In the genomic region with DNA sequence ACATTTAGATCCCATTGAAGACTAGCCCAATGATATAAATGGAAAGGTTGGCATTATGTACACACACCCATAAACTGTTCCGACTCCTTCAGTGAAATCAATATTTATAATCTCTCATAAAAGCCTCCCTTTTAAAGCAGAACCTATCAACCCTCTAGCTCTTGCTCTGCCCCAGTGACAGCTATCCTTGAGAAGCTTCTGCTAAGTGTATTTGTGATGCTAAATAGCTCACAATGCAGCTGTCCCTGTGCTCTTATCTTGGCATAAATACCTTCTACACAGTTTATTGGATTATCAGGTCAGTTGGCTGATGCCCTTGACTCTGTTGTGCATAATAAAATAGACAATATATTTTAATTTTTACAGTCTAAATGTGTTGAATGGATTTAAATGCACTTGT, we compare ENCODE assay signal across 26 mouse cellular contexts.
DNase-seq lines count a peak whose midpoint lies in the region; ATAC-seq and TF ChIP-seq lines count a peak whose summit lies in the region.
"Had no signal": no experiment of that assay in that cellular context is flagged by ENCODE, and none has a peak within 500 bp of the region (broad histone marks: within the 10 kb centered on the region; RNA-seq: fewer than 3 reads in every experiment).

No protein-coding gene starts in this region.

- H3K36me3 ChIP-seq in forebrain, embryonic 12.5 days (replicated peaks): no peaks in the 10 kb centered on the region
- no peaks in the 10 kb centered on the region for H3K36me3 ChIP-seq in forebrain, embryonic 11.5 days (ENCODE audit: control insufficient read depth, insufficient read depth, low read length)
- no peaks in the 10 kb centered on the region for H3K36me3 ChIP-seq in midbrain, embryonic 12.5 days
- no peaks in the 10 kb centered on the region for H3K36me3 ChIP-seq in midbrain, postnatal 0 days (ENCODE audit: insufficient read depth, low read length)
- no peaks in the 10 kb centered on the region for H3K36me3 ChIP-seq in midbrain, embryonic 13.5 days
- H3K36me3 ChIP-seq: embryonic facial prominence, embryonic 15.5 days; forebrain, embryonic 15.5 days; G1E; heart, embryonic 10.5 days; hindbrain, embryonic 12.5 days had no signal

- peak; percentile 49 for ATAC-seq in forebrain, embryonic 12.5 days (ENCODE audit: low FRiP score)
- ATAC-seq in forebrain, embryonic 11.5 days (replicated peaks; ENCODE audit: low FRiP score): no peak
- ATAC-seq in midbrain, embryonic 12.5 days (ENCODE audit: low FRiP score, low read depth): peak; percentile 66
- ATAC-seq in midbrain, postnatal 0 days (ENCODE audit: low FRiP score): no peak
- ATAC-seq in midbrain, embryonic 13.5 days: peak; percentile 84
- ATAC-seq: CD4-positive, CD25-positive, alpha-beta regulatory T cell, adult 4 months; forebrain, embryonic 15.5 days; hindbrain, embryonic 16.5 days; inflammation-experienced regulatory T-cells, adult 6 months had no signal

- no peaks in the 10 kb centered on the region for H3K27me3 ChIP-seq in forebrain, embryonic 12.5 days
- no peaks in the 10 kb centered on the region for H3K27me3 ChIP-seq in forebrain, embryonic 11.5 days (ENCODE audit: control insufficient read depth, insufficient read depth, low read length)
- H3K27me3 ChIP-seq in midbrain, embryonic 12.5 days: no peaks in the 10 kb centered on the region
- H3K27me3 ChIP-seq in midbrain, postnatal 0 days (ENCODE audit: insufficient read depth, low read length): no peaks in the 10 kb centered on the region
- H3K27me3 ChIP-seq in midbrain, embryonic 13.5 days: no peaks in the 10 kb centered on the region
- H3K27me3 ChIP-seq: embryonic facial prominence, embryonic 15.5 days; forebrain, embryonic 15.5 days; hindbrain, embryonic 12.5 days had no signal

- no peak overlapping the region for H3K27ac ChIP-seq in forebrain, embryonic 12.5 days
- H3K27ac ChIP-seq in forebrain, embryonic 11.5 days (ENCODE audit: low read depth, low read length): no peak overlapping the region
- no peak overlapping the region; the same call in 1 of the 2 replicates for H3K27ac ChIP-seq in midbrain, embryonic 12.5 days (replicated peaks)
- no peak overlapping the region for H3K27ac ChIP-seq in midbrain, postnatal 0 days (ENCODE audit: low read depth, low read length)
- H3K27ac ChIP-seq in midbrain, embryonic 13.5 days: no peak overlapping the region
- H3K27ac ChIP-seq: embryonic facial prominence, embryonic 15.5 days; forebrain, embryonic 15.5 days; heart, embryonic 10.5 days; hindbrain, embryonic 12.5 days had no signal

- H3K4me2 ChIP-seq in forebrain, embryonic 12.5 days: no peak overlapping the region
- no peak overlapping the region for H3K4me2 ChIP-seq in forebrain, embryonic 11.5 days (ENCODE audit: low read depth, low read length, severe bottlenecking)
- no peak overlapping the region for H3K4me2 ChIP-seq in midbrain, embryonic 12.5 days (replicated peaks)
- H3K4me2 ChIP-seq in midbrain, postnatal 0 days (ENCODE audit: low read depth, low read length, poor library complexity, severe bottlenecking): no peak overlapping the region
- H3K4me2 ChIP-seq in midbrain, embryonic 13.5 days (replicated peaks): no peak overlapping the region
- H3K4me2 ChIP-seq: embryonic facial prominence, embryonic 15.5 days; forebrain, embryonic 15.5 days; hindbrain, embryonic 12.5 days had no signal

- H3K4me1 ChIP-seq in forebrain, embryonic 12.5 days: peaks cover 12% of the 10 kb centered on the region; the same call in 1 of the 2 replicates
- H3K4me1 ChIP-seq in forebrain, embryonic 11.5 days (replicated peaks; ENCODE audit: control insufficient read depth, insufficient read depth, low read length): no peaks in the 10 kb centered on the region
- peaks cover 11% of the 10 kb centered on the region for H3K4me1 ChIP-seq in midbrain, embryonic 12.5 days
- H3K4me1 ChIP-seq in midbrain, postnatal 0 days (ENCODE audit: insufficient read depth, low read length): no peaks in the 10 kb centered on the region
- H3K4me1 ChIP-seq in midbrain, embryonic 13.5 days (replicated peaks): peaks cover 22% of the 10 kb centered on the region
- H3K4me1 ChIP-seq: embryonic facial prominence, embryonic 15.5 days; forebrain, embryonic 15.5 days; heart, embryonic 10.5 days; hindbrain, embryonic 12.5 days had no signal

- no peak for TF ChIP-seq CTCF in midbrain, postnatal 0 days (IDR thresholded peaks at IDR 0.05)

- WGBS in forebrain, embryonic 12.5 days: 49% methylated on average over 1 of the region's 1 CpGs
- WGBS in forebrain, embryonic 11.5 days: 69% methylated on average over 1 of the region's 1 CpGs
- WGBS in midbrain, embryonic 12.5 days: 36% methylated on average over 1 of the region's 1 CpGs
- 15% methylated on average over 1 of the region's 1 CpGs for WGBS in midbrain, postnatal 0 days
- WGBS in midbrain, embryonic 13.5 days: 18% methylated on average over 1 of the region's 1 CpGs

- DNase-seq in forebrain, embryonic 11.5 days (ENCODE audit: low spot score): no peak
- no peak for DNase-seq in midbrain, postnatal 0 days (ENCODE audit: low spot score)
- no peak for DNase-seq in cerebellum, adult 9-10 months
- DNase-seq in cerebellum, postnatal 4 days (ENCODE audit: low spot score in 2 of 2): no peak
- DNase-seq: adrenal gland, adult 8-10 months; adrenal gland, postnatal 36 days; B cell, adult 2 months; cerebellum, adult 11 months; cerebellum, adult 8-10 months; cerebellum, postnatal 36 days; gastrocnemius, postnatal 10 days; heart, adult 18-20 months; heart, postnatal 10 days; heart, postnatal 4 days had no signal

- no peaks in the 10 kb centered on the region for H3K9me3 ChIP-seq in forebrain, embryonic 12.5 days
- no peaks in the 10 kb centered on the region for H3K9me3 ChIP-seq in forebrain, embryonic 11.5 days (ENCODE audit: control insufficient read depth, low read length)
- H3K9me3 ChIP-seq in midbrain, embryonic 12.5 days: no peaks in the 10 kb centered on the region
- H3K9me3 ChIP-seq in midbrain, postnatal 0 days (ENCODE audit: low read length): no peaks in the 10 kb centered on the region
- no peaks in the 10 kb centered on the region for H3K9me3 ChIP-seq in midbrain, embryonic 13.5 days
- H3K9me3 ChIP-seq: embryonic facial prominence, embryonic 15.5 days; forebrain, embryonic 15.5 days; G1E; heart, embryonic 10.5 days; hindbrain, embryonic 12.5 days had no signal

- no peak overlapping the region for H3K9ac ChIP-seq in forebrain, embryonic 12.5 days
- H3K9ac ChIP-seq in forebrain, embryonic 11.5 days (ENCODE audit: low read length): no peak overlapping the region
- no peak overlapping the region for H3K9ac ChIP-seq in midbrain, embryonic 12.5 days (replicated peaks)
- no peak overlapping the region for H3K9ac ChIP-seq in midbrain, postnatal 0 days (replicated peaks; ENCODE audit: low read length, poor library complexity, severe bottlenecking)
- H3K9ac ChIP-seq in midbrain, embryonic 13.5 days (replicated peaks): no peak overlapping the region
- H3K9ac ChIP-seq: embryonic facial prominence, embryonic 15.5 days; forebrain, embryonic 15.5 days; hindbrain, embryonic 12.5 days had no signal

- H3K4me3 ChIP-seq in forebrain, embryonic 12.5 days (replicated peaks): no peak overlapping the region
- H3K4me3 ChIP-seq in forebrain, embryonic 11.5 days (ENCODE audit: low read depth, low read length): no peak overlapping the region
- H3K4me3 ChIP-seq in midbrain, embryonic 12.5 days: no peak overlapping the region
- H3K4me3 ChIP-seq in midbrain, postnatal 0 days (ENCODE audit: low read depth, low read length): no peak overlapping the region
- H3K4me3 ChIP-seq in midbrain, embryonic 13.5 days (replicated peaks): no peak overlapping the region
- H3K4me3 ChIP-seq: embryonic facial prominence, embryonic 15.5 days; erythroblast, embryonic 14.5 days; forebrain, embryonic 15.5 days; heart, embryonic 10.5 days; hindbrain, embryonic 12.5 days had no signal

Comparison
In these comparisons a context has a peak if more than half of its experiments do, and no peak if none do; other contexts are left out.
1. ATAC-seq: peak in forebrain, embryonic 12.5 days (single experiment), midbrain, embryonic 12.5 days (single experiment) and midbrain, embryonic 13.5 days (single experiment); none in forebrain, embryonic 11.5 days (single experiment) and midbrain, postnatal 0 days (single experiment).